Mouse (Mus musculus): ENCODE results near the gene Alk.

DNA sequence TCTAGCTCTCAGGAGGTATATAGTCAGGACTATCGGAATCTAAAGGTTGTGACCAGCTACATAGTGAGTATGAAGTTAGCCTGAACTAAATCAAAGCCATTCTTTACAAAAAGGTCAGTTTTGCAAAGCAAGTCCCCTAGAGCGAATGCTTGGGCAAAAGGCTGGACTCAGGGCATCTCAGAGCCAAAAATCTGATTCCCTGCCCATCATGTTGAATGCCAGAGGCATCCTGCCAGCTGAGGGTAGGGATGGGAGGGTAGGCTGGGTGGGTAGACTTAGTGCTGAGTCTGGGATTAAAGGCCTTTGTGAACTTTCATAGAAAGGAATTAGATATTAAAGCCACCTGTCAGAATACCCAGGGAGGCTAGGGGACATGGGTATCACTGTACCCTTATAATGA is 594.6 kb downstream of the Alk start:
- TF ChIP-seq POLR2A (IDR thresholded peaks at IDR 0.05; ENCODE audit: low read depth, low read length) (no peak), CTCF (IDR thresholded peaks at IDR 0.05; ENCODE audit: extremely low read depth, insufficient read depth, insufficient read length, insufficient replicate concordance) (no peak)
